Mouse (Mus musculus) adrenal gland, adult 18-20 months (tissue): ENCODE data around the gene Gm9745. TPM values are rescaled to one million over a fixed set of nuclear protein-coding genes. Genes with fewer than 3 reads are reported as not detected.
"Not testable (repeated sequence)": the region's sequence is repeated elsewhere in the genome, so short reads cannot be mapped to it uniquely, and the experiment has no call there.

Source experiments
- DNase-seq, 2 experiments: peaks; one replicate each; pipeline ENCODE4 v3.0.0; 2021 to 2022; ENCODE audit warnings: low spot score in 2 of 2
- long read RNA-seq, 2 experiments: library from polyadenylated mRNA; stranded (forward); transcript quantifications; one replicate each; pipeline ENCODE4 v2.0.0; 2021
- total RNA-seq, 2 experiments: library from RNA; stranded (reverse); gene quantifications; 1 replicate in 1 of 2; 2 replicates in 1 of 2; pipeline ENCODE4 v1.2.3; 2021

The Gm9745 gene
- total RNA-seq: not detected
- long read RNA-seq, experiment 1: 0 reads
- long read RNA-seq, experiment 2: 0 reads

DNA sequence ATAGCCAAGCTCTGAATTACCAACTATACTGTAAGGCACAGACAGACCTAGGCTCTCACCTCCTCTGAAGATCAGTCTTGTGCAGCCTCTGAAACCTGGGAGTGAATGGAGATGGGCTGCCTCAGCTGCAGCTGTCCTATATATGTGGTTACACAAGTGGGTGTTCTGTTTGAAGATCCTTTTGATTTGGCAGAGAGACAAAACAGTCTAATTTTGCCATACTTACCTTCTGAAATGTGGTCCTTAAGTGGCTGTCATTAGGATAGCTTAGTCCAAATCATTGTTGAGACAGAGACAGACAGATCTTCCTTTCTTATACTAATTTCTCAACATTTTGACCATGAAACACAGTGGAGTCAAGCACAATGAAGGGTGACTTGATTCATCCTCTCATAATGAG is at the start of gene Gm9745:
Gene Gm9745 (minus strand): TSS at position 101 of the 400 bp plus-strand sequence.
- DNase-seq: not testable (repeated sequence)

DNA sequence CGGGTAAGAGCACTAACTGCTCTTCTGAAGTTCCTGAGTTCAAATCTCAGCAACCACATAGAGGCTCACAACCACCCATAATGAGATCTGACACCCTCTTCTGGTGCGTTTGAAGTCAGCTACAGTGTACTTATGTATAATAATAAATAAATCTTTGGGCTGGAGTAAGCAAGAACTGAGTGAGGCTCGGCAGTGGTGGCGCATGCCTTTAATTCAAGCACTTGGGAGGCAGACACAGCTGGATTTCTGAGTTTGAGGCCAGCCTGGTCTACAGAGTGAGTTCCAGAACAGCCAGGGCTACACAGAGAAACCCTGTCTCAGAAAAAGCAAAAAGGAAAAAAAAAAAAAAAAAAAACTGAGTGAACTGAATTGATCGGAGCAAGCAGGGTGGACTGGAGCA is 49.2 kb upstream of the Gm9745 start:
- DNase-seq: not testable (repeated sequence)

DNA sequence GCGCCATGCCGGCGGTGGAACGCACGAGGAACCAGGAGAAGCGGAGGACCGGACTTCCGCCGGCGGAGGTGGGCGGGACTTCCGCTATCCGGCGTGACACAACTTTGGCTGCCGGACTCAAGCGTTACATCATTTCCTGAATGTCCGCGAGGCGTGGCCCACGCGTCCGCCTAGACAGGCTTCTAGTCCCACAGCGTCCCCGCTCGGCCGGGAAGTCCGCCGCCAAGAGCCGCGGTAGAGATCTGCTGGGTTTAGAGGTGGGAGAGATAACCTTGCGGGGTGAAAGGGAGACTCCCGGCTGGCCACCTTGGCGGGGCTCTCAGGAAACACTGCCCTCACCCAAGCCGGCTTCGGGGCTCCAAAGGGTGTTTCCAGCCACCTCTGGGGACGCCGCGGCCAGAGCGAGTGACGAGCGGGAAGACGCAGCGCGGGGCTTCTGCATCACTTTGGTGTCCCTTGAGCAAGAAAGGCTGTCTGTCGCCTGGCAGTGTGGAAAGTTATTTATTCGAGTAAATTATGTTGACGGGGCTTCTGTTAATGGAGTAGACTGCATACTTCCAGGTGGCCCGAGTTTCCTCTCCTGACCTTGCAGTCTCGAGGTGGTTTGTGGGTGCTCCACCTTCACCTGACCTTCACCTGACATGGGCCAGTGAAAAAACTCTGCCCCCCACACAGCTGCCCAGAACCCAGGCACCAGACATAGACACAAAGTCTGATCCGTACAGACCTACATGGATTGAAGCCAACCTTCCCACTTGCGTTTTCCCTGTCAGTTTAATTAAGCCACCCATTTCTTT is 48.2 kb upstream of the Gm9745 start, which contains the start of gene Gtpbp4:
Gene Gtpbp4 (minus strand): TSS at position 94 of the 797 bp plus-strand sequence.
- peak; percentile 91 to 93 for DNase-seq

DNA sequence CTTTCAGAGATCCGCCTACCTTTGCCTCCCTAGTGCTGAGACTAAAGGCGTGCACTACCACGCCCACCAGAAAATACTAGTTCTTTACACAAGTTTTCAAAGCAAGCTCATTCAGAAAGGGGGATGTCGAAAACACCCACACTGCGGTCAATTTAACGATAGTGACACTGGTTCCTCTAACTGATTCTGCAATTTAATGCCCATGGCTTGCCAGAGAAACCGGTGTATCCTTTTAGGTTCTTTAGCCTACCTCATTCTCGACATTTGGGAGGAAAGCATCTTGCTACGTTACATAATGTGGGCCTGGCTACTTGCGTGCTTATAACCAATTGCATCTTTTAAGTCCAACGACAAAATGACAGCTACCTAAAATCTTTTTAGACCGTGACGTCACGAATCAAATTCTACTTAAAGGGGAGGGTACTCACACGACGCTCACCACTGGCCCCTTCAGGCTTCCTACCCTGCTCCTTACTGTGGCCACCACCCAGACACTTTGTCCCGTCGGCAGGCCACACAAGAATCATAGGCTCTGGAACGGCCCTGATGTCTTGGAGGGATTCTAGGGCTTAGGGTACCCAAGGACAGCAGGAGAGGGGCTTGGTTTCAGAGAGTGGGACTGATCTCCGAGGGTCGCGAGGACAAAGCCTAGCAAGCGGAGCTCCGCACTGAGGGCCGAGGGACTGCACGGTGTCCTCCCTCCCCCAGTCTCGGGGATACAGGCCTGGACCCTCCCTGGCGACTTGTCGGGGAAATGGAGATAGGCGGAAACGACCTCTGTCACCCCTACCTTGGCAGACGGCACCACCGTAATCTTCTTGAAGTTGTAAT is 47.3 kb upstream of the Gm9745 start:
- no peak for DNase-seq

DNA sequence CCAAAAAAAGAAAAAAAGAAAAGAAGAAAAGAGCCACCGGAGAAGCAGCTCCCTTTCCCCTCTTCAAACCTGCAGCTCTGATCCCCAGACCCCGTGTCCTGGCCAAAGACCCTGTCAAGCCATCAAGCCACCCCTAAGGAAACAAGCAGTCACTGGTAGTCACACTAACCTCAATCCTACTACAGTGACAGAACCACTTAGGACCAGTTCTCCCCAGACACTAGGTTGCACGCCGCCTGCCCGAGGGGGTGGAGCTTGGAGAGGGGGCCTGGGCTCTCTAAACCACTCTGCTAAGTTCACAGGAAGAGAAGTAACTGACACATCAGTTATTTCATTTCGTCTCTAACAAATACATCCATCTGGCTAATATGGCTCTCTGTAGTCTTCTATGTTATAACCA is 44.2 kb upstream of the Gm9745 start:
- no peak for DNase-seq

DNA sequence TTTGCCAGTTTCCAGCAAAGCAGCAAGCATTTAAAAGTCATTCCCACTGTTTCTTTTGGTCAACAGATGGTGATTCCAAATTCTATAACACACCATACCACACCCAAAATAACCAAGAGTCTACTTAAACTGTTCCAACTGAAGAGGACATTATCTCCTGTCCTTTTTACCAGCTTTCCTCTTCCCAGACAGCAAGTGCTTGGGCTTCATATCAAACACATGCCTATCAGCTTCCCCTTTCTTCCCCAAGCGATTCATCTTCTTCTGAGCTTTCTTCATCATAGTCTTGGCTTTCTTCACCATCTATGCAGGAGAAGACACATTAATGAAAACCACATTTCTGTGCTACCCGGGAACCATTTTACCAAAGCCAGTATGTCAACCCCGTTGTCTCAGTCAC is 24.9 kb upstream of the Gm9745 start:
- no peak for DNase-seq

DNA sequence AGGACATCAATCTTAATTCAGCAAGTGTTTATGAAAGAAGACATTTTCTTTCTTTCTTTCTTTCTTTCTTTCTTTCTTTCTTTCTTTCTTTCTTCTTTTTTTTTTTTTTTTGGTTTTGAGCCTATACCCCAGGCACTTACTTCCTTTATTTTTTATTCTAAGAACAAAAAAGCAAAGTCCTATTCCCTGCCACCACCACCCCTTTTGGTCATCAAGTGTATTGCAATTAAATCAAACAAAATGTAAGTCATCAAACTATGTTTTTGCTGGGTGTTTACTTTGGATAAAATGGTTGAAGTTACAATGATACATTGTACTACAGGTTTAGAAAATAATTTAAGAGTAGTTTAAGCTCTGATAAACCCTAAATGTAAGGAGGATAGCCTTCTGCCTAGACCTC is 24.3 kb upstream of the Gm9745 start:
- DNase-seq: no peak

DNA sequence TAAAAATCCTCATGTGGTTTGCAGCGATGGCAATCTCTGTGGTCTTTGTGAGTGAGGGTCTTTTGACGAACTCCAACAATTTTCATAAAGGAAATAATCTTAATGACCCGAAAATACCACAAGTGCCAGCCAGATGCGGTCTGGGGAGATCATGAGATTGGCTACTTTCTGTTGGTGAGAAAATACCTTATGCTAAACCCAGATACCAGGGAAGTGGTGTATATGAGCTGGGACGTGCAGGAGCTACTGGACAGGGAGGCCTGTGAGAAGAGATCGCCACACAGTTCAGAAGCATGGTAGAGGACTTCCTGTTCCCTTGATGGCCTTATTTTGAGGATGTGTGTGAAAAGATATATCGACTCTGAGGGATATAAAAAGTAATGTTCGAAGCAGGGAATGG is 19.7 kb upstream of the Gm9745 start:
- DNase-seq: no peak

DNA sequence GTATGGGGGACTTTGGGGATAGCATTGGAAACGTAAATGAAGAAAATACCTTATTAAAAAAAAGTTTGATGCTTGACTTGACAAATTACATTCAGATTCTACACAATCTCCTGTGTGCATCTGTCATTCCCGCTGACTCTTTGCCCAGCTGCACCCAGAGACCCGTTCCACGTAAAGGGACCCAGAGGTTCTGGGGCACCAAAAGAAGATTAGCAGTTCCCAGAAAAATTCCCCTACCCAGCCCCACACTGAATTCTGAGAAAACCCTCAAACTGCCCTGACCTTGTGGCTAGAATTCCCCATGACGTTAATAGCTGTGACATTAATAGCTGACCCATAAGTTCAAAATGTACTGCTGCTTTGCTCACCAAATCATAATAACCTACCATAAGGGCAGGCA is 17.2 kb upstream of the Gm9745 start:
- DNase-seq: no peak

DNA sequence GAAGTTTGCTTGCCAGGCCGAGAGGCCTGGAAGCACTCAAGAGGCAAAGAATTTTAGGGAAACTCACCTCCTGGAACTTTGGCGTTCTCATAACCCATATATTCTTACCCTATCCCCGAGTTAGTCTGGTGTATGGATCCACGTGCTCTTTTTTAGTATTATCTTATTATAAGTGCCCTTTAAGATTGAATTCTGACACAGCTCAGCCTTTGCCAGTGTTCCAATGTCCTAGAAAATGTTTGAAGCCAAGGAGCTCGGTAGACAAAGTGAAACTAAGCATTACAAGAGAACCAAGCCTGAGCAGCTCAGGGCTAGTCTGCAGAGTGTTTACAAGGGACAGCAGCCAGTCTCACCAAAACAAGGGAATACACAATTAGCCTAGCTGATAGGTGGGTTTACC is 14.2 kb upstream of the Gm9745 start:
- DNase-seq: not testable (repeated sequence)

DNA sequence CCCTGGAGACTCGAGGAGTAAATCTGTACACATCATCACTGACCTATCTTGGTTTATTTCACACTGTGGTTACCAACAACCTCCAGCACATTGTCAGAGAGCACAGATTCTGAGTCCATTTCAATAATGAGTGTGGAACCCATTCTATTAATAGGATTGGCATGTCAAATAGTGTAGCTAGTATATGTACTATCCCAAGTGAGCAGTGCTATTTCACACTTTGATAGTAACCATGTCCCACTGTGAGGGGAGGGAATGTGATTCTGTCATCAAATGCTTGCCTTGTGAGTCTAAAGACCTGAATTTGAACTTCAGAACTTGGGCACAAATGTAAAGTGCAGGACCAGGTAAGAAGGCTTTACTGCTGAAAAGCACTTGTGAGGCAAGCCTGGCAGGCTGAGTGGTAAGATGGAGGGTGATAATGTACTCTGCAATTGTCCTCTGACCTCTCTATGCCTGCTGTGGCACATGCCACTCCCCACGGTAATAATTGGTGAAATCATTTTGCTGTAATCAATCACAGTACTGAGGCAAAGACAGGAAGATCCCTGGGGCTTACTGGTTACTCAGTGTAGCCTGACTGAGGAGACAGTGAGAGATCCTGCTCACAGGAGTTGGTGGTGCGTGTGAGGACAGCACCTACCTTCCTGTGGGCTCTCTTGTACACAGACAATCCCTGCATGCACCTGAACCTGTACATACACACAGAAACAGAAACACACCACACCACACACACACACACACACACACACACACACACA is 13.3 kb upstream of the Gm9745 start:
- not testable (repeated sequence) for DNase-seq

DNA sequence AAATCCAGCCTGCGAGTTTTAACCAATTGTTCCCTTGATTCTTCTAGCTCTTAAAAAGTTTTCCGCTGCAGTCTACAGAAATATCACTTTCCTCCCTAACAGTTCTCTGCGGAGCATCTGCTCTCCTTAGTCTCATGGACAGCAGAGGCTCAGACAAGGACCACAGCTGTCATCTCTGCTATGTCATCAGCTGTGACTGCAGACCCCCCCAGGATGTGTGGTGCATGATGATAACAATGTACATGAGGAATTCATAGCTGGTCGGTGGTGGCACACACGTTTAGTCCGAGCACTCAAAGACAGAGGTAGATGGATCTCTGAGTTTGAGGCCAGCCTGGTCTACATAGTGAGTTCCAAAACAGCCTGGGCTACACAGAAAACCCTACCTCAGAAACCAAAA is 11.5 kb upstream of the Gm9745 start:
- DNase-seq: not testable (repeated sequence)

DNA sequence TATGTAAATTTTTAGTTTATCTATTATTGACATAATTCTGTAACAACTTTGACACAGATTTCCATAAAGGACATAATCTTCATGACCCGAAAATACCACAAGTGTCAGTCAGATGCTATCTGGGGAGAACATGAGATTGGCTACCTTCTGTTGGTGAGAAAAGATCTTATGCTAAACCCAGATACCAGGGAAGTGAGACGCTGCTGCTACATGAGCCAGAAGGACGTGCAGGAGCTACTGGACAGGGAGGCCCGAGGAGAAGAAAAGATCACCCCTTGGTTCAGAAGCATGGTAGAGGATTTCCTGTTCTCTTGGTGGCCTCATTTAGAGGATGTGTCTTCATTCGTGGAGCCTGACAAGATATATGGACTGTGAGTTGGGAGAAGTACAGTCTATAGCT is 11.0 kb upstream of the Gm9745 start:
- not testable (repeated sequence) for DNase-seq

DNA sequence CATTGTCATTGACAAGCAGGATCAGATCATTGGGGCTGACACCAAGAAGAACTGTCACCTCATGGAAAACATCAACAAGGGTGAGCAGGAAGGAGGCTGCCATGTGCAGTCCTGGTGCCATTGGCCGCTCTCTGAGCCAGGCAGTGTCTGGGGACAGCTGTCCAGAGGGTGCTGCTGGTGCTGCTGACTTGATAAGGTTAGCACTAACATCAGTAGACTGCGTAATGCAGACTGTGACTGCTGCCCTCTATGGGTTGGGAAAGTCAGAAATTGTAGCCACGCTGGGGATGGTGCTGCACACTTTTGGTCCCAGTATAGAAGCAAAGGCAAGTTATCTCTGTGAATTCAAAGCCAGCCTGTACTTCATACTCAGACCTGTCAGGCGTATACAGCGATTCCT is 8.8 kb upstream of the Gm9745 start:
- not testable (repeated sequence) for DNase-seq

DNA sequence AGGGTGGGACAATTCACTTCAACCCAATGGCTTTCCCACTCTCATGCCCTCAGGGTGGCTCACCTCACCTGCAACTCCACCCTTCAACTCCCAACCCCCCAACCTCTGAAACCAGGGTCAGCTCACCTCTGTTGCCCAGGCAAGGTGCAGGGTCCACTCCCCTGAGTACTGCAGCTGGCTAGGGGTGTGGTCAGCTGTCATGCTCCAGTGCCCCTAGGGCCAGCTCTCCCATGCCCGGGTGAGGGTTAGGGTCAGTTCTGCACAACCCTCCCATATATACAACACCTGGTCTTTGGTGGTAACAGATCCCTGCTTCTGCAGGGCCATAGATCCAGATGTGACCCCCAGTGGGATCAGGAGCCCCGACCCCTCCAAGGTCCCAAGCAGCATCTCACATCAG is 7.1 kb upstream of the Gm9745 start:
- DNase-seq: not testable (repeated sequence)

DNA sequence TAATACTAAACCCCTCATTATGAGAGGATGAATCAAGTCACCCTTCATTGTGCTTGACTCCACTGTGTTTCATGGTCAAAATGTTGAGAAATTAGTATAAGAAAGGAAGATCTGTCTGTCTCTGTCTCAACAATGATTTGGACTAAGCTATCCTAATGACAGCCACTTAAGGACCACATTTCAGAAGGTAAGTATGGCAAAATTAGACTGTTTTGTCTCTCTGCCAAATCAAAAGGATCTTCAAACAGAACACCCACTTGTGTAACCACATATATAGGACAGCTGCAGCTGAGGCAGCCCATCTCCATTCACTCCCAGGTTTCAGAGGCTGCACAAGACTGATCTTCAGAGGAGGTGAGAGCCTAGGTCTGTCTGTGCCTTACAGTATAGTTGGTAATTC is 4.5 kb upstream of the Gm9745 start, which contains the start of gene Idi2:
Gene Idi2 (plus strand): TSS at position 301 of the 400 bp plus-strand sequence.
- DNase-seq: not testable (repeated sequence)

DNA sequence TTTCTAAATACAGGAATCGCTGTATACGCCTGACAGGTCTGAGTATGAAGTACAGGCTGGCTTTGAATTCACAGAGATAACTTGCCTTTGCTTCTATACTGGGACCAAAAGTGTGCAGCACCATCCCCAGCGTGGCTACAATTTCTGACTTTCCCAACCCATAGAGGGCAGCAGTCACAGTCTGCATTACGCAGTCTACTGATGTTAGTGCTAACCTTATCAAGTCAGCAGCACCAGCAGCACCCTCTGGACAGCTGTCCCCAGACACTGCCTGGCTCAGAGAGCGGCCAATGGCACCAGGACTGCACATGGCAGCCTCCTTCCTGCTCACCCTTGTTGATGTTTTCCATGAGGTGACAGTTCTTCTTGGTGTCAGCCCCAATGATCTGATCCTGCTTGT is 4.2 kb downstream of the Gm9745 start:
- not testable (repeated sequence) for DNase-seq

DNA sequence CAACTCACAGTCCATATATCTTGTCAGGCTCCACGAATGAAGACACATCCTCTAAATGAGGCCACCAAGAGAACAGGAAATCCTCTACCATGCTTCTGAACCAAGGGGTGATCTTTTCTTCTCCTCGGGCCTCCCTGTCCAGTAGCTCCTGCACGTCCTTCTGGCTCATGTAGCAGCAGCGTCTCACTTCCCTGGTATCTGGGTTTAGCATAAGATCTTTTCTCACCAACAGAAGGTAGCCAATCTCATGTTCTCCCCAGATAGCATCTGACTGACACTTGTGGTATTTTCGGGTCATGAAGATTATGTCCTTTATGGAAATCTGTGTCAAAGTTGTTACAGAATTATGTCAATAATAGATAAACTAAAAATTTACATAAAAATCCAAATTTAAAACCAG is 6.3 kb downstream of the Gm9745 start:
- DNase-seq: not testable (repeated sequence)

DNA sequence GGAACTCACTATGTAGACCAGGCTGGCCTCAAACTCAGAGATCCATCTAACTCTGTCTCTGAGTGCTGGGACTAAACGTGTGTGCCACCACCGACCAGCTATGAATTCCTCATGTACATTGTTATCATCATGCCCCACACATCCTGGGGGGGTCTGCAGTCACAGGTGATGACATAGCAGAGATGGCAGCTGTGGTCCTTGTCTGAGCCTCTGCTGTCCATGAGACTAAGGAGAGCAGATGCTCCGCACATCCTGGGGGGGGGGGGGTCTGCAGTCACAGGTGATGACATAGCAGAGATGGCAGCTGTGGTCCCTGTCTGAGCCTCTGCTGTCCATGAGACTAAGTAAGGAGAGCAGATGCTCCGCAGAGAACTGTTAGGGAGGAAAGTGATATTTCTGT is 6.9 kb downstream of the Gm9745 start:
- DNase-seq: not testable (repeated sequence)

DNA sequence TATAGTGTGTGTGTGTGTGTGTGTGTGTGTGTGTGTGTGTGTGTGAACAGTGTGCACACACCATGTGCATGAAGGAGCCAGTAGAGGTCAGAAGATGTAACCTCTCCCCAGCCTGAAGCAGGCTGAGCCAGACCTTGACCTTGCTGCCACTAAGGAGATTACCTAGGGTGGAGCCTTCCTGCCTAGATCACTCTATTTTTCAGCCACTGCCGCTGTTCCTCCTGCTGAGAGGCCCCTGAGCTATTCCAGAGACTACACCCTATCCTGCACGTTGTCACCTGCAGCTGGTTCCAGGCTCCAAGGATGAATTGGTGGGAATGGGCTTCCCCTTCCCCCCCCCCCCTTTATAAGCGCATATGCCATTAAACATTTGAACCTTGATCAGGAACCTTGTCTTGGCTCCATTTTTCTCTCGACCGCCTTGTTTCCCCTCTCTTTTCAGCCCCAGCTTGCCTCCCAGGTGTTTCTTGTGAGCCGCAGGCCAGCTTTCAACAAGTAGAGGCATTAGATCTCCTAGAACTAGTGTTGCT is 10.4 kb downstream of the Gm9745 start:
- DNase-seq: not testable (repeated sequence)

DNA sequence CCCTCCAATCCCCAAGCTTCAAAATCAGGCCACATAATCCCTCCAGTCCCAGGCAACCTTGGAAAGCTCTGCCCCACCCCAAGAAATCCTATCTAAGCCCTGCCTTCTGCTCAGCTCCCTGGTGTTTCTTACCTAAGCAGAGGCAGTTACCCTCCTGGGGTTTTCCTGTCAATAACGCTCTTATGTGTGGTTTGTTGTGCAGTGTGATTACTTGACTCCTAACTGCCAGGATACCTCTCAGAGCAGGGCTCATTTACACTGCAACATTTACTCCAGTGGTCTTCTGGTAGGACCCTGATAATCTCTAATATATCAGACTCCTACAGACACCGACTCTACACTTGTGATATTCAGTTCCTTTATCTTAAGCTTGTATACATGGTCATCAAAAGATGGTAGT is 14.5 kb downstream of the Gm9745 start:
- DNase-seq: no peak
